In the genomic region with DNA sequence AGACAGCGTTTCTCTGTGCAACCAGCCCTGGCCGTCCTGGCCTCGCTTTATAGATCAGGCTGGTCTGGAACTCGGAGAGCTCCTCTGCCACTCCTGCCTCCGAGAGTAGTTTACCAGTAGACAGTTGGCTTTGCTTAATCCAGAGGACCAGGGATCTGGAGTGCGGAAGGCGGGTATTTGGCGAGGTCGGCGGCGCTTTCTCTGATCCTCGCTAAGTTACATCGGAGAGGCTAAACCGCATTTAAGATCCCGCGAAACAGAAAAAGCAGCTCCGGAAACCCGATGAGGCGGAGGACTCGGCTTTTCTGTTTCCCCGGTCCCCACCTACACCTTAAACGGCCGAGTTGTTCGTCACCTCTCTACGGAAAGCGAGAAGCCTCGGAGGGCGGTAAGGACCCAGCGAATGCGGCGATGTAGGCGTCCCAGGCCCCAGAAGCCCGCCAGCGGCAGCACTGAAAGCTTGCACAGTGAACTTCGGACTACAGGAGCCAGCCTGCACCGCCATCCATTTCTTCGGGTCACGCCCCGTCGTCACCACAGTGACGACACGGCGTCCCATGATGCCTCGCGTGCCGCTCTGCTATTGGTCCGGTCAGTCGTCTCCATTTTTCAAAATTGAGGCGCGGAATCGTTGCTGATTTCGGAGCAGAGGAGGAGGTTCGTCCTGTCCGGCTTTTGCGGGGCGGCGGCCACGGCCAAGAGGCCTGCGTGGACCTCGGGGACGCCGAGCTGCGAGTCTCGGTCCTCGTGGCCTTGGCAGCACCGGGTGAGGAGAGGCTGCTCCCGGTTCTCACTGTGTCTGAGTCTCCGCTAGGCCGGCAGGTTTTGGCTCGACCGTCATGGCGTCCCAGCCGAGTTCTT, we compare ENCODE assay signal across 8 mouse cellular contexts. TPM values are rescaled to one million over a fixed set of nuclear protein-coding genes. Genes with fewer than 3 reads are reported as not detected.
DNase-seq lines count a peak whose midpoint lies in the region; ATAC-seq and TF ChIP-seq lines count a peak whose summit lies in the region.

A gene (plus strand): TSS at position 649 of the 861 bp plus-strand sequence.

- H3K9me3 ChIP-seq in embryonic facial prominence, embryonic 15.5 days (replicated peaks), result no peaks in the 10 kb centered on the region
- no peaks in the 10 kb centered on the region for H3K9me3 ChIP-seq in limb, embryonic 14.5 days (ENCODE audit: control insufficient read depth, low read length)
- no peaks in the 10 kb centered on the region for H3K9me3 ChIP-seq in midbrain, postnatal 0 days (ENCODE audit: low read length)

- peak; percentile 87 for TF ChIP-seq POLR2A in bone marrow, adult 2 months (IDR thresholded peaks at IDR 0.05; ENCODE audit: borderline replicate concordance, control insufficient read depth, low read depth, low read length)
- peak; percentile 90; the same call in 1 of the 2 replicates for TF ChIP-seq POLR2A in limb, embryonic 14.5 days (IDR thresholded peaks at IDR 0.05; ENCODE audit: borderline replicate concordance, extremely low read depth, insufficient read depth, insufficient read length)

- H3K4me1 ChIP-seq in bone marrow, adult 2 months (ENCODE audit: control insufficient read depth, insufficient read depth, low read length), result no peaks in the 10 kb centered on the region; the same call in 1 of the 2 replicates
- H3K4me1 ChIP-seq in embryonic facial prominence, embryonic 15.5 days, result peaks cover 19% of the 10 kb centered on the region; the same call in 1 of the 2 replicates
- peaks cover 8% of the 10 kb centered on the region for H3K4me1 ChIP-seq in limb, embryonic 14.5 days (ENCODE audit: control insufficient read depth, insufficient read depth, low read length)
- H3K4me1 ChIP-seq in midbrain, postnatal 0 days (ENCODE audit: insufficient read depth, low read length), result no peaks in the 10 kb centered on the region

- DNase-seq in 416B (ENCODE audit: low read depth), result peak; percentile 96
- peak; percentile 95 for DNase-seq in heart, adult 8-10 months (ENCODE audit: low spot score)
- DNase-seq in kidney, adult 9 months, result peak; percentile 99
- DNase-seq in limb, embryonic 14.5 days (ENCODE audit: low spot score), result peak; percentile 97
- peak; percentile 99 for DNase-seq in midbrain, postnatal 0 days (ENCODE audit: low spot score)
- DNase-seq in spleen, postnatal 14 days (ENCODE audit: low spot score in 2 of 2), result peak; percentile 94 to 96

- no peaks in the 10 kb centered on the region for H3K27me3 ChIP-seq in embryonic facial prominence, embryonic 15.5 days
- H3K27me3 ChIP-seq in limb, embryonic 14.5 days (ENCODE audit: control insufficient read depth, insufficient read depth, low read length), result no peaks in the 10 kb centered on the region
- no peaks in the 10 kb centered on the region for H3K27me3 ChIP-seq in midbrain, postnatal 0 days (ENCODE audit: insufficient read depth, low read length)

- no peak for TF ChIP-seq CTCF in bone marrow, adult 2 months (IDR thresholded peaks at IDR 0.05; ENCODE audit: control insufficient read depth, insufficient read depth, low read length)
- TF ChIP-seq CTCF in midbrain, postnatal 0 days (IDR thresholded peaks at IDR 0.05), result peak; percentile 26; the same call in 1 of the 2 replicates

- peak within 1 kb of the TSS; percentile 96 for H3K4me3 ChIP-seq in bone marrow, adult 2 months (replicated peaks; ENCODE audit: control insufficient read depth, low read depth, low read length)
- peak within 1 kb of the TSS; percentile 92 for H3K4me3 ChIP-seq in embryonic facial prominence, embryonic 15.5 days (replicated peaks)
- H3K4me3 ChIP-seq in limb, embryonic 14.5 days (replicated peaks; ENCODE audit: low read length), result peak within 1 kb of the TSS; percentile 63
- peak within 1 kb of the TSS; percentile 64 for H3K4me3 ChIP-seq in midbrain, postnatal 0 days (ENCODE audit: low read depth, low read length)

- H3K9ac ChIP-seq in embryonic facial prominence, embryonic 15.5 days, result peak within 1 kb of the TSS; percentile 85
- peak within 1 kb of the TSS; percentile 84 for H3K9ac ChIP-seq in limb, embryonic 14.5 days (ENCODE audit: low read depth, low read length, severe bottlenecking)
- peak within 1 kb of the TSS; percentile 74 for H3K9ac ChIP-seq in midbrain, postnatal 0 days (replicated peaks; ENCODE audit: low read length, poor library complexity, severe bottlenecking)

- peak within 1 kb of the TSS; percentile 62 for H3K4me2 ChIP-seq in embryonic facial prominence, embryonic 15.5 days (replicated peaks)
- peak within 1 kb of the TSS; percentile 51 for H3K4me2 ChIP-seq in limb, embryonic 14.5 days (replicated peaks; ENCODE audit: low read depth, low read length, severe bottlenecking)
- H3K4me2 ChIP-seq in midbrain, postnatal 0 days (ENCODE audit: low read depth, low read length, poor library complexity, severe bottlenecking), result peak within 1 kb of the TSS; percentile 76

- ATAC-seq in embryonic facial prominence, embryonic 15.5 days (ENCODE audit: insufficient number of reproducible peaks, low FRiP score, low TSS enrichment, low read depth), result peak; percentile 99
- peak; percentile 99 for ATAC-seq in limb, embryonic 14.5 days (ENCODE audit: low FRiP score, low read depth)
- peak; percentile 100 for ATAC-seq in midbrain, postnatal 0 days (ENCODE audit: low FRiP score)

- WGBS in bone marrow, adult 2 months, result under 1% methylated on average over 73 of the region's 73 CpGs
- WGBS in embryonic facial prominence, embryonic 15.5 days, result under 1% methylated on average over 73 of the region's 73 CpGs
- under 1% methylated on average over 73 of the region's 73 CpGs for WGBS in limb, embryonic 14.5 days
- WGBS in midbrain, postnatal 0 days, result under 1% methylated on average over 73 of the region's 73 CpGs

- H3K27ac ChIP-seq in bone marrow, adult 2 months (ENCODE audit: control insufficient read depth, insufficient read depth, low read depth, low read length, poor library complexity), result peak within 1 kb of the TSS; percentile 95
- peak within 1 kb of the TSS; percentile 99 for H3K27ac ChIP-seq in embryonic facial prominence, embryonic 15.5 days (replicated peaks)
- peak within 1 kb of the TSS; percentile 97 for H3K27ac ChIP-seq in limb, embryonic 14.5 days (replicated peaks; ENCODE audit: low read depth, low read length)
- peak within 1 kb of the TSS; percentile 86 for H3K27ac ChIP-seq in midbrain, postnatal 0 days (ENCODE audit: low read depth, low read length)

- H3K36me3 ChIP-seq in embryonic facial prominence, embryonic 15.5 days, result no peaks in the 10 kb centered on the region
- H3K36me3 ChIP-seq in limb, embryonic 14.5 days (ENCODE audit: control insufficient read depth, insufficient read depth, low read length), result no peaks in the 10 kb centered on the region
- no peaks in the 10 kb centered on the region for H3K36me3 ChIP-seq in midbrain, postnatal 0 days (ENCODE audit: insufficient read depth, low read length)

RNA-seq across cellular contexts. Expression of the gene that starts here (rescaled TPM):
- polyA plus RNA-seq in bone marrow, adult 2 months (2011; ENCODE audit: insufficient read depth, insufficient read length, low replicate concordance, missing spikeins), result 35.6 and 50.2 TPM in 2 replicates
- polyA plus RNA-seq in embryonic facial prominence, embryonic 15.5 days (2015; fragmentation: Nextera tagmentation; extraction: Ambion mirVana), result 42.0 and 42.4 TPM in 2 replicates
- total RNA-seq in heart, adult 8-10 months (2022), result under 1 TPM; 0.19 to 0.80 (median 0.44) TPM
- polyA plus RNA-seq in limb, embryonic 14.5 days (2012; rRNA removed), result 39.8 and 46.7 TPM in 2 replicates
- polyA plus RNA-seq in limb, embryonic 14.5 days (2014; fragmentation: Nextera tagmentation; extraction: Ambion mirVana), result 47.1 and 51.3 TPM in 2 replicates
- 6.2 and 7.5 TPM in 2 replicates for total RNA-seq in midbrain, postnatal 0 days (2014; rRNA removed)
- 2.9 and 3.3 TPM in 2 replicates for polyA plus RNA-seq in midbrain, postnatal 0 days (2015; fragmentation: Nextera tagmentation; extraction: Ambion mirVana)

Comparison
In these comparisons a context has a peak if more than half of its experiments do, and no peak if none do; other contexts are left out.
1. Peak in every context shown above with its lines: DNase-seq, ATAC-seq, H3K4me3 ChIP-seq and H3K27ac ChIP-seq.
2. Peak in DNase-seq in heart, adult 8-10 months; RNA of the gene not detected or under 1 TPM.